Mouse (Mus musculus): ENCODE measurements around the gene Syngr3. TPM values are rescaled to one million over a fixed set of nuclear protein-coding genes. Genes with fewer than 3 reads are reported as not detected.

Syngr3 gene
- total and polyA plus RNA-seq, 3 experiments = 0.15 to 0.68 TPM; not detected in 1

DNA sequence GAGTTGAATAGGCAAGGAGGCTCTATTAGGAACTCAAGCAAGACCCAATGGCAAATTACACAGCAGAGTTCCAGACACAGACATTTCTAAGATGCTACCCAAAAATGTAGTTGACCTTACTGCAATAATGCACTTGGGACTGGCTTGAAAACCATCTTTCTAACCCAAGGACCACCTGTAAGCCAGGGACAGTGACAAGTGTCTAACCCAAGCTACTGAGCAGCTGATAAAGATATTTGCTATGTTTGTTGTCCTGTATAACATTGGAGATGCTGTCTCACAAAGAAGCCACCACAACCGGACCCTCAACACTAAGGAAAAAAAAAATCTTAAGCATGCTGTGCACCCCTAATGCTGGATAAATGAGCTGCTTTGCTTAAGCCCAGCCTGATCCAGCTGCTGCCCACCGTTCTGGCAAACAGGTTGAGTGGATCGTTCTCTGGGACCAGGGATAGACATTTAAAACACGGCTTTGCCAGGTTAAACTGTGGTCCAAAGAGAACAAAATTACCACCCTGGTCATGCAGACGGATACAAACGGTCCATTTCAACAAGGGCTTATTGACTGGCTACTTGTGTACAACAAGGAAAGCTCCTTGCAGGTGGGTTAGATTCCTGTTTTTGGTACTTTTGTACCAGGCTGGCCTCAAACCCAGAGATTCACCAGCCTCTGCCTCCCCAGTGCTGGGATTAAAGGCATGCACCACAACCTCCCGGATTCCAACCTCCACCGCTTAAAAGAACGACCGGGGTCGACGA, 33.5 kb upstream of the Syngr3 start (continued):
- TF ChIP-seq MEF2A (IDR thresholded peaks at IDR 0.05; ENCODE audit: extremely low read depth, insufficient replicate concordance, low read depth, low read length, poor library complexity, severe bottlenecking) (no peak), ZNF384 (IDR thresholded peaks at IDR 0.05; ENCODE audit: low read depth, low read length) (peak; percentile 24; the same call in 1 of the 2 replicates), POLR2A (IDR thresholded peaks at IDR 0.05; ENCODE audit: control insufficient read depth in 1 of 2, insufficient read depth in 1 of 2, low read depth in 1 of 2, low read length in 2 of 2, poor library complexity in 1 of 2) (no peak), HCFC1 (IDR thresholded peaks at IDR 0.05; ENCODE audit: low read depth, low read length) (no peak)

DNA sequence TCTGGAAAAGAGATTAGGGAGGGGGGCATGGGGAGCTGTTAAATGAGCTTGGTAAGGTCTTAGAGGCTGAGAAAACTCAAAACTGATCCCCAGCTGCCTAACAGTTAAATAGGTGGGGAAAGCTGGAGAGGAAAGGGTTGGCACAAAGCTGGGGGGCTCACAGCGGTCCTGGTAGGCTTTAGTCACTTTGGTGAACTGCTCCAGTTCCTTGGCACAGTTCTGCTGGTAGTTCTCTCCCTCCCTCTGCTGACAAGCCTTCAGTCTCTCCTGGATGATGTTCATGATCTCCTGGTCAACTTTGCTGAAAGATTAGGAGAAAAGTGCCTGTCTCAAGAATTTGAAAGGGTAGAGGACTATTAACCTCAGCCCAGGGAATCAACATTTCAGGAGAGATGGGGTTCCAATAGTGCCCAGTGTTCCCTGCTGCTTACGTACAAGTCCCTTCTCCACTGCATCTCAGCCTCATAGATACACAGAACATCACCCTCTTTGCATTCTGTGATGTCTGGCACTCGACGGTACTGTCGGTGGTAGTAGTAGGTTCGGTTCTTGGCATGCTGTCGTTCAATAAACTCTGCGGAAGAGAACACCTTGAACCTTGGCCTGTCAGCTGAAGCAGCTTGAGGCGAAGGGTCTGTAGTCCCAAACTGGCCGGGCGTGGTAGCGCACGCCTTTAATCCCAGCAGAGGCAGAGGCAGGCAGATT, 32.6 kb upstream of the Syngr3 start:
- H3K9me3 ChIP-seq (replicated peaks; ENCODE audit: insufficient read depth, low read length) = no peaks in the 10 kb centered on the region
- no peaks in the 10 kb centered on the region for H3K27me3 ChIP-seq (ENCODE audit: control insufficient read depth in 1 of 2, insufficient read depth in 2 of 2, low read length in 2 of 2)
- peak overlapping the region; percentile 79 for H3K9ac ChIP-seq (ENCODE audit: control insufficient read depth, low read depth, low read length, poor library complexity, severe bottlenecking)
- H3K27ac ChIP-seq (ENCODE audit: control insufficient read depth, low read depth, low read length) = peak overlapping the region; percentile 65
- peaks cover 0 to 14% of the 10 kb centered on the region in 2 experiments; a peak in 3 of 4 replicates for H3K4me1 ChIP-seq (ENCODE audit: control insufficient read depth in 1 of 2, insufficient read depth in 2 of 2, low read length in 2 of 2)
- TF ChIP-seq POLR2AphosphoS2 (IDR thresholded peaks at IDR 0.05; ENCODE audit: low read length) (peak; percentile 94), NELFE (IDR thresholded peaks at IDR 0.05; ENCODE audit: low read depth, low read length) (no peak), TBP (IDR thresholded peaks at IDR 0.05; ENCODE audit: low read depth, low read length) (0 out of 2 replicates have a peak, but pooled peaks have one; percentile 28), SMC3 (IDR thresholded peaks at IDR 0.05; ENCODE audit: low read depth, low read length) (peak; percentile 1; the same call in 1 of the 2 replicates), JUND (IDR thresholded peaks at IDR 0.05; ENCODE audit: low read depth, low read length) (no peak), ZMIZ1 (IDR thresholded peaks at IDR 0.05; ENCODE audit: low read depth, low read length) (peak; percentile 79), MAX (IDR thresholded peaks at IDR 0.05; ENCODE audit: low read length) (peak; percentile 5; the same call in 1 of the 2 replicates), POLR2AphosphoS5 (IDR thresholded peaks at IDR 0.05; ENCODE audit: borderline replicate concordance, low read depth, low read length) (peak; percentile 83; the same call in 1 of the 2 replicates), POLR2A (IDR thresholded peaks at IDR 0.05; ENCODE audit: control insufficient read depth in 1 of 2, insufficient read depth in 1 of 2, low read depth in 1 of 2, low read length in 2 of 2, poor library complexity in 1 of 2) (peak; percentile 24 to 79; a peak in 3 of 4 replicates), MYC (IDR thresholded peaks at IDR 0.05; ENCODE audit: low read depth, low read length) (no peak), MYB (IDR thresholded peaks at IDR 0.05; ENCODE audit: low read depth, low read length) (peak; percentile 48; the same call in 1 of the 2 replicates)
- peak overlapping the region; percentile 69 to 70 for H3K4me3 ChIP-seq (ENCODE audit: control insufficient read depth in 1 of 2, insufficient read depth in 1 of 2, low read depth in 2 of 2, low read length in 2 of 2)
- DNase-seq (ENCODE audit: low read depth, low spot score) = peak; percentile 76
- H3K36me3 ChIP-seq (ENCODE audit: control insufficient read depth in 1 of 2, insufficient read depth in 2 of 2, low read length in 2 of 2) = peaks cover 5 to 15% of the 10 kb centered on the region in 2 experiments; a peak in 3 of 4 replicates
- peaks cover 51% of the 10 kb centered on the region for H3K79me2 ChIP-seq (ENCODE audit: control insufficient read depth, insufficient read depth, low read length, poor library complexity)
